Mouse (Mus musculus) lung, embryonic 16.5 days (tissue): ENCODE data around the gene Prkcg. TPM values are rescaled to one million over a fixed set of nuclear protein-coding genes. Genes with fewer than 3 reads are reported as not detected.

Source experiments
- ATAC-seq: fragments of 200-750 bp; cut with Nextera tagmentation; 2 replicates; pipeline ENCODE4 v1.8.0; 2017; ENCODE audit warnings: low read depth, mild to moderate bottlenecking, moderate library complexity
- H3K27ac ChIP-seq: fragments of 300-500 bp; sonication (generic); 2 replicates; pipeline ENCODE4 v1.5.1; 2014; ENCODE audit warnings: mild to moderate bottlenecking, control low read depth, low read length
- H3K27me3 ChIP-seq: fragments of 300-500 bp; sonication (generic); 2 replicates; pipeline ENCODE4 v1.6.1; 2014; ENCODE audit warnings: low read depth, low read length, mixed read lengths; ENCODE audit not compliant: control insufficient read depth, insufficient read depth
- H3K36me3 ChIP-seq: fragments of 300-500 bp; sonication (generic); 2 replicates; pipeline ENCODE4 v1.6.1; 2014; ENCODE audit warnings: low read length; ENCODE audit not compliant: control insufficient read depth, insufficient read depth
- H3K4me1 ChIP-seq: fragments of 300-500 bp; sonication (generic); replicated peaks from 2 replicates; pipeline ENCODE4 v1.6.1; 2014; ENCODE audit warnings: low read length, mixed read lengths; ENCODE audit not compliant: control insufficient read depth, insufficient read depth
- H3K4me2 ChIP-seq: fragments of 300-500 bp; sonication (generic); 2 replicates; pipeline ENCODE4 v1.6.1; 2014; ENCODE audit warnings: low read depth, low read length, control low read depth
- H3K4me3 ChIP-seq: fragments of 300-500 bp; sonication (generic); 2 replicates; pipeline ENCODE4 v1.5.1; 2014; ENCODE audit warnings: mild to moderate bottlenecking, low read length, control low read depth
- H3K9ac ChIP-seq: fragments of 300-500 bp; sonication (generic); 2 replicates; pipeline ENCODE4 v1.6.1; 2014; ENCODE audit warnings: low read length, control low read depth
- H3K9me3 ChIP-seq: fragments of 300-500 bp; sonication (generic); 2 replicates; pipeline ENCODE4 v1.6.1; 2016; ENCODE audit warnings: low read length; ENCODE audit not compliant: control insufficient read depth
- WGBS: fragments of 180-500 bp; shearing (Covaris S2); extraction: QIAGEN DNeasy Blood & Tissue Kit; methylation state at CpG from one replicate; pipeline ENCODE4 v1.1.7; 2014; 5-methylcytosine and 5-hydroxymethylcytosine counted together
- polyA plus RNA-seq: library from polyadenylated mRNA; unstranded; fragments of >200 nt; fragmentation: Nextera tagmentation; extraction: Ambion mirVana; gene quantifications from 2 replicates; pipeline ENCODE4 v1.2.1, GENCODE M21; 2015

Prkcg gene
- polyA plus RNA-seq, 1 experiment from 2014 or later = 0.24 TPM

- Histone ChIP-seq H3K9me3 (no peaks in the 10 kb centered on the region), H3K4me3 (no peak overlapping the region), H3K4me2 (peak overlapping the region; percentile 36; the same call in 1 of the 2 replicates), H3K36me3 (no peaks in the 10 kb centered on the region), H3K27me3 (peaks cover 18% of the 10 kb centered on the region), H3K9ac (no peak overlapping the region), H3K4me1 (peaks cover 18% of the 10 kb centered on the region), H3K27ac (no peak overlapping the region)
- ATAC-seq = peak; percentile 16; the same call in 1 of the 2 replicates
- WGBS = 16% methylated on average over 31 of the region's 31 CpGs
Observed at GRCm38 (mm10) chr7:3329776-3330546, 41.0 kb downstream of the Prkcg start.

DNA sequence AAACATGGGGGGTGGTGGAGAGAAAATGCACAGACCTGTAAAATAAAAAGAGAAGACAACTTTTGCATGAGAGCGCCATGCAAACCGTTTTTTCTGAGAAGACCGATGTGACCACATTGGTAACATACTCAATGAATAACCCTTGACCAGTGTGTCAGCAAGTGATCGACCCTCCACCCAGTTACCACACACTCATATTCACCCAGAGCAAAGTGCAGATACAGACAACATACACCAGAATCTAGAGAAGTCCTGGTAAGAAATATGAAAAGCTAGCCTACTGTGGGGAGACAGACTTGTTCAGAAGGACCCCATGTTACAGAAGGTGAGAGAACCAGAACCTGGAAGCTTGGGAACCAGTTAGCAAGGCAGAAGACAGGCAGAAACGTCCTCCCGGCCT is 42.2 kb downstream of the Prkcg start:
- H3K27ac ChIP-seq = no peak overlapping the region
- 47% methylated on average over 6 of the region's 6 CpGs for WGBS
- peaks cover 18% of the 10 kb centered on the region for H3K27me3 ChIP-seq
- H3K36me3 ChIP-seq = no peaks in the 10 kb centered on the region
- ATAC-seq = no peak
- H3K4me3 ChIP-seq = no peak overlapping the region
- no peaks in the 10 kb centered on the region for H3K9me3 ChIP-seq
- H3K9ac ChIP-seq = no peak overlapping the region
- H3K4me2 ChIP-seq = peak overlapping the region; percentile 59
- peaks cover 18% of the 10 kb centered on the region for H3K4me1 ChIP-seq

DNA sequence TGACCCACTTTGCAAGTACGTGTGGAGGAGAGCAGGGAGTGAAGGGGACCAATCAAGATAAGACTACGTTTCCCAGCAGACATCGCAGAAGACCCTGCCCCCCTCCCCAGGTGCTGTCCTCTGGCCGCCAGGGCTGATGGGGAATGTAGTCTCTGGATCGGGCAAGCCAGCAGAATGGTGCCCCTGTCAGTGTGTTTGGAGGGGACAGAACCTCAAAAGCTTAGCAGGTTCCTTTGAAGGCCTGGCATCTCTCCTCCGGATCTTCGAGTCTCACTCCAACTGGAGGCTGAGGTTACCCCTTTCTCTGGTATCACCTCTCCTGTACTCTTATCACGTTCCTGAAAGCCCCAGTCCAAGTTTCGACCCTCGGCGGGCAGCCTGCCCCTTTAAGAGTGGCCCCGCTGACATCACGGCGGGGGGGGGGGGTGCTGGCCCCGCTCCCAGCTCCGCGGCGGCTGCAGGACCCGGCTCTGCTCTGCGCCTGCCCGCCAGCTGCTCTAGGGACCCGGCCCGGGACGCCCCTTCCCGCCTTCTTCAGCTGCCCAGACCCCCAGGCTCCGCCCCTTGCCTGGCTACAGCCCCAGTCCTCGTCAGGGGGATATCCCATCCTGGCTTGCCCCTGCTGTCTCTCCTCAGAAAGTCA is 42.7 kb downstream of the Prkcg start:
- Histone ChIP-seq H3K27me3 (peaks cover 18% of the 10 kb centered on the region), H3K4me1 (peaks cover 18% of the 10 kb centered on the region), H3K9me3 (no peaks in the 10 kb centered on the region), H3K27ac (no peak overlapping the region), H3K36me3 (no peaks in the 10 kb centered on the region), H3K4me3 (peak overlapping the region; percentile 37), H3K9ac (peak overlapping the region; percentile 52), H3K4me2 (peak overlapping the region; percentile 59)
- 0% methylated on average over 14 of the region's 27 CpGs for WGBS
- peak; percentile 93 for ATAC-seq

- Histone ChIP-seq H3K27ac (no peak overlapping the region), H3K27me3 (peaks cover 18% of the 10 kb centered on the region), H3K9ac (peak overlapping the region; percentile 52), H3K4me1 (peaks cover 18% of the 10 kb centered on the region), H3K36me3 (no peaks in the 10 kb centered on the region), H3K9me3 (no peaks in the 10 kb centered on the region), H3K4me3 (peak overlapping the region; percentile 62), H3K4me2 (peak overlapping the region; percentile 59)
- ATAC-seq = no peak
- 0% methylated on average over 4 of the region's 4 CpGs for WGBS
Observed at GRCm38 (mm10) chr7:3332224-3332615, 43.2 kb downstream of the Prkcg start.

DNA sequence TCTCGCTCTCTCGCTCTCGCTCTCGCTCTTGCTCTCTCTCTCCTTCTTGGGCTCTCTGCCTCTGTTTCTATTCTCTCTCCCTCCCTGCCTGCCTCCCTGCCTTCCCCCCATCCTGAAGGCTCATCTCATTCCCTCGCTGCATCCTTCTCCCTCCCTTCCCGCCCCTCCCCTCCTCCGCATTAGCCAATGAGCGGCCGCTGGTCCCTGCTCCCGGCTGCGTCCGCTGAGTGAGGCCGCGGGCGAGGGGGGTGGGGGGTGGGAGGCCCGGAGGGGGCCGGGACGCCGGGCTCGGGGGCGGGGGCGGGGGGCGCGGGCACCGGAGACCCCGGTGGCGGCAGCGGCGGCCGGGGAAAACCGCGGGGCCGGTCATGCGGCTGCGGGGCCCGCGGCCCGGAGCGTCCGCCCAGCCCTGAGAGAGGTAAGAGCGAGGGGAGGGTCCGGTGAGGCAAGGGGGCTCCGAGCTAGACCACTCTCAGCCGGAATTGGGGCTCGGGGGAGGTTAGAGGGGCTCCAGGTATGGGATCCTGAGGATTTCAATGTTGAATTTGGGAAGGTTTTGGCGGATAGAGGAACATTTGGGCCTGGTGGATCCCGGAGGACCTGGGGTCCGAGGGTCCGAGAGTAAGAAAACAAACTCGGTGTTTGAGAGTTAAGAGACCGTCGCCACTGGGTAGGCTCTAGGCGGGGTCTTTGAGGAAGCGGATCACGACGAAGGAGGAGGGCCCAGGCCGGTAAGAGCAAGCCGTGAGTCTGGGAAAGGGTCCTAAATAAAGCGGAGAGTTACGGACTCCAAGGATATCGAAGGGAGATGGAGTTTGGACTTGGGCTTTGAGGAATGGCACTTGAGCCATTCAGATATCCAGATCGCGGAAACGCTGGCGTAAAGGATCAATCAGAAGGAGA is 43.9 kb downstream of the Prkcg start, which contains the start of gene Cacng7:
TSS of gene Cacng7 (plus strand) at position 337 of the 903 bp plus-strand sequence.
- peak within 1 kb of the TSS; percentile 62 for H3K4me3 ChIP-seq
- H3K9me3 ChIP-seq = no peaks in the 10 kb centered on the region
- H3K27me3 ChIP-seq = peaks cover 18% of the 10 kb centered on the region
- H3K4me1 ChIP-seq = peaks cover 18% of the 10 kb centered on the region
- WGBS = 1% methylated on average over 45 of the region's 65 CpGs
- H3K27ac ChIP-seq = no peak within 1 kb of the TSS
- no peaks in the 10 kb centered on the region for H3K36me3 ChIP-seq
- peak; percentile 73 for ATAC-seq
- H3K4me2 ChIP-seq = peak within 1 kb of the TSS; percentile 59
- H3K9ac ChIP-seq = peak within 1 kb of the TSS; percentile 71

DNA sequence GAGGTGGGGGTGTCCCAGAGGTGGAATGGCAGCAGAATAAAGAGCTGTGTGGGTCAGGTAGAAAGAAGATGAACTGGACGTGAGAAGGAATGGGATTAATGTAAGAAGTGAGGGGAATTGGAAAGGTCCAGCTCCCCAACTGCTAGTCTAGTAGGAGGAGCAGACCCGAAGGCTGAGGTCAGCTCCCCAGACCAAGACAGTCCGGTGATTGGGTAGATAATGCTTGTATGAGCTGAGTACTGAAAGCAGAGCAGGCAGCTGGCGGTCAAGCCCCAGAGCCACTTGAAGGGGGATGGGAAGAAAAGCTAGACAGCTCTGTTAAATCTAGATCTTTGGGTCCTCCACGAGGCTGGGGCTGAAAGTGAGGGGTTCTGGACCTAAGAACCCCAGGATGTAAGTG is 44.6 kb downstream of the Prkcg start:
- H3K4me1 ChIP-seq = peaks cover 18% of the 10 kb centered on the region
- no peak overlapping the region for H3K27ac ChIP-seq
- H3K27me3 ChIP-seq = peaks cover 18% of the 10 kb centered on the region
- WGBS = 11% methylated on average over 5 of the region's 5 CpGs
- H3K36me3 ChIP-seq = no peaks in the 10 kb centered on the region
- no peak for ATAC-seq
- H3K9ac ChIP-seq = peak overlapping the region; percentile 71
- peak overlapping the region; percentile 59 for H3K4me2 ChIP-seq
- peak overlapping the region; percentile 62 for H3K4me3 ChIP-seq
- H3K9me3 ChIP-seq = no peaks in the 10 kb centered on the region

GRCm38 (mm10) chr7:3336412-3336811 is 47.4 kb downstream of the Prkcg start:
- Histone ChIP-seq H3K9me3 (no peaks in the 10 kb centered on the region), H3K27ac (no peak overlapping the region), H3K4me1 (peaks cover 15% of the 10 kb centered on the region), H3K4me3 (no peak overlapping the region), H3K36me3 (no peaks in the 10 kb centered on the region), H3K4me2 (no peak overlapping the region), H3K9ac (no peak overlapping the region), H3K27me3 (peaks cover 14% of the 10 kb centered on the region)
- WGBS = 68% methylated on average over 17 of the region's 17 CpGs
- no peak for ATAC-seq

DNA sequence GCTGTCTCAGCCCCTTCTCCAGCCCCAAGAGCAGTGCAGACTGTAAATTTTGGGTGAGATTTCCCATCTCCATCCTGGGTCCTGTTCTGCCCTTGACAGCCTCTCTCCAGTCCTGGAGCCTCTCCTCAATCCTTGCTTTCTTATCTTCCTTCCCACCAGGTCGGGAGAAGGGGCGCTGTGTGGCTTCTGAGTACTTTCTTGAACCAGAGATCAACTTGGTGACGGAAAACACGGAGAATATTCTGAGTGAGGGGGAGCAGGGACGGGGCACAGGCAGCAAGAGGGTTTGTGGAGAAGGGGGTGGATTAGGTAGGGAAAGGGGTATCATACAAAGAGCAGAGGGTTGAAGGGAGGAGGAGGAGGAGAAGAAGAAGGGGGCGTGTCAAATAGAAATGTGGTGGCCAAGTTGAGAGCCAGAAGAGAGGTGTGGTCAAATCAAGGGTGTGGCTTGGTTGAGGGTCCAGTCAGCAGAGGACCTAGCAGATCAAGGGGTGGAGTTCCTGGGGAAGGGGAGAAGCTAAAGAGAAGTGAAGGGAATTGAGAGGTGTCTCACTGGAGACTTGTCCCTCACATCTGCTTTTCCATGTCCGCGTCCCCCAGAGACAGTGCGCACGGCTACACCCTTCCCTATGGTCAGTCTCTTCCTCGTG is 49.4 kb downstream of the Prkcg start:
- WGBS = 66% methylated on average over 11 of the region's 11 CpGs
- H3K4me1 ChIP-seq = peaks cover 3% of the 10 kb centered on the region
- ATAC-seq = no peak

More for the DNA sequence above, 49.4 kb downstream of the Prkcg start:
- Histone ChIP-seq H3K9me3 (no peaks in the 10 kb centered on the region), H3K9ac (no peak overlapping the region), H3K4me3 (no peak overlapping the region), H3K4me2 (no peak overlapping the region), H3K27me3 (peaks cover 4% of the 10 kb centered on the region), H3K36me3 (no peaks in the 10 kb centered on the region), H3K27ac (no peak overlapping the region)
